Mouse (Mus musculus): ENCODE measurements around the gene Atm. TPM values are rescaled to one million over a fixed set of nuclear protein-coding genes. Genes with fewer than 3 reads are reported as not detected.

The Atm gene
- polyA plus RNA-seq, 1 experiment from 2014 or later, result 16.1 TPM

- no peaks in the 10 kb centered on the region for H3K27me3 ChIP-seq
- H3K4me1 ChIP-seq, result no peaks in the 10 kb centered on the region
- no peak overlapping the region for H3K27ac ChIP-seq
- H3K9me3 ChIP-seq (replicated peaks), result no peaks in the 10 kb centered on the region
- ATAC-seq, result no peak
- peaks cover 42% of the 10 kb centered on the region for H3K36me3 ChIP-seq (ENCODE audit: poor library complexity, severe bottlenecking)
- WGBS, result 80% methylated on average over 9 of the region's 9 CpGs
- H3K4me2 ChIP-seq, result no peak overlapping the region
- H3K4me3 ChIP-seq, result no peak overlapping the region
- no peak overlapping the region for H3K9ac ChIP-seq
Observed at GRCm38 (mm10) chr9:53472806-53473518, 63.6 kb downstream of the Atm start.

- no peak for ATAC-seq
- Histone ChIP-seq H3K4me3 (no peak overlapping the region), H3K4me2 (no peak overlapping the region), H3K9me3 (replicated peaks) (no peaks in the 10 kb centered on the region), H3K27ac (no peak overlapping the region), H3K27me3 (no peaks in the 10 kb centered on the region), H3K4me1 (no peaks in the 10 kb centered on the region), H3K9ac (no peak overlapping the region), H3K36me3 (ENCODE audit: poor library complexity, severe bottlenecking) (peaks cover 56% of the 10 kb centered on the region)
- WGBS, result 92% methylated on average over 2 of the region's 2 CpGs
Observed at GRCm38 (mm10) chr9:53452038-53452437, 84.5 kb downstream of the Atm start.

- Histone ChIP-seq H3K4me3 (no peak overlapping the region), H3K27ac (no peak overlapping the region), H3K4me2 (no peak overlapping the region), H3K9ac (no peak overlapping the region), H3K4me1 (no peaks in the 10 kb centered on the region), H3K36me3 (ENCODE audit: poor library complexity, severe bottlenecking) (peaks cover 54% of the 10 kb centered on the region), H3K9me3 (replicated peaks) (no peaks in the 10 kb centered on the region), H3K27me3 (no peaks in the 10 kb centered on the region)
- WGBS, result 92% methylated on average over 1 of the region's 1 CpGs
- ATAC-seq, result no peak
Observed at GRCm38 (mm10) chr9:53450609-53451008, 85.9 kb downstream of the Atm start.

GRCm38 (mm10) chr9:53435830-53436570 is 100.5 kb downstream of the Atm start:
- Histone ChIP-seq H3K9me3 (replicated peaks) (no peaks in the 10 kb centered on the region), H3K4me2 (no peak overlapping the region), H3K4me1 (no peaks in the 10 kb centered on the region), H3K9ac (no peak overlapping the region), H3K27me3 (no peaks in the 10 kb centered on the region), H3K4me3 (no peak overlapping the region), H3K27ac (no peak overlapping the region), H3K36me3 (ENCODE audit: poor library complexity, severe bottlenecking) (peaks cover 25% of the 10 kb centered on the region)
- WGBS, result 93% methylated on average over 14 of the region's 14 CpGs
- ATAC-seq, result no peak

- H3K9me3 ChIP-seq (replicated peaks), result no peaks in the 10 kb centered on the region
- H3K27me3 ChIP-seq, result no peaks in the 10 kb centered on the region
- H3K4me2 ChIP-seq, result no peak overlapping the region
- no peak overlapping the region for H3K4me3 ChIP-seq
- H3K4me1 ChIP-seq, result no peaks in the 10 kb centered on the region
- ATAC-seq, result no peak
- WGBS, result 82% methylated on average over 3 of the region's 3 CpGs
- H3K27ac ChIP-seq, result no peak overlapping the region
- H3K36me3 ChIP-seq (ENCODE audit: poor library complexity, severe bottlenecking), result no peaks in the 10 kb centered on the region
- no peak overlapping the region for H3K9ac ChIP-seq
Observed at GRCm38 (mm10) chr9:53427638-53428037, 108.9 kb downstream of the Atm start.

DNA sequence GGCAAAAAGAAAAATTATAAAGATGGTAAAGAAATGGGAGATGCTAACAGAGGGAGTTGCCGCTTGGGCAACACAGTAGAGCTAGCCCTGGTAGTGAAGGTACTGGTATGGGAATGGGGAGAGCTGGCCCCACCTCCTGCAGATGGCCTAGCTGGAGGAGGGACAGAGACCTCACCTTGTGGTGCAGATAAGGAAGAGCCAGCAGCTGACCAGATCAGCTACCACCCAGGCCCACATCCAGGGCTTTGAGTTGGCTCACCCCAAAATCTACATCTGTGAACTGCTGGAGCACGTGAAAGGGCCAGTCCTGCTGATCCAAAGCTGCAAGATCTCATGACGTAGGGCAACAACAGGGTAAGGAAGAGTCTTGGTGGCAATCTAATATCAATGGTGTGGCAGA is 109.8 kb downstream of the Atm start:
- H3K4me3 ChIP-seq, result no peak overlapping the region
- ATAC-seq, result no peak
- H3K4me1 ChIP-seq, result no peaks in the 10 kb centered on the region
- no peaks in the 10 kb centered on the region for H3K27me3 ChIP-seq
- WGBS, result 94% methylated on average over 3 of the region's 3 CpGs
- no peak overlapping the region for H3K27ac ChIP-seq
- H3K36me3 ChIP-seq (ENCODE audit: poor library complexity, severe bottlenecking), result no peaks in the 10 kb centered on the region
- H3K9ac ChIP-seq, result no peak overlapping the region
- no peak overlapping the region for H3K4me2 ChIP-seq
- H3K9me3 ChIP-seq (replicated peaks), result no peaks in the 10 kb centered on the region

DNA sequence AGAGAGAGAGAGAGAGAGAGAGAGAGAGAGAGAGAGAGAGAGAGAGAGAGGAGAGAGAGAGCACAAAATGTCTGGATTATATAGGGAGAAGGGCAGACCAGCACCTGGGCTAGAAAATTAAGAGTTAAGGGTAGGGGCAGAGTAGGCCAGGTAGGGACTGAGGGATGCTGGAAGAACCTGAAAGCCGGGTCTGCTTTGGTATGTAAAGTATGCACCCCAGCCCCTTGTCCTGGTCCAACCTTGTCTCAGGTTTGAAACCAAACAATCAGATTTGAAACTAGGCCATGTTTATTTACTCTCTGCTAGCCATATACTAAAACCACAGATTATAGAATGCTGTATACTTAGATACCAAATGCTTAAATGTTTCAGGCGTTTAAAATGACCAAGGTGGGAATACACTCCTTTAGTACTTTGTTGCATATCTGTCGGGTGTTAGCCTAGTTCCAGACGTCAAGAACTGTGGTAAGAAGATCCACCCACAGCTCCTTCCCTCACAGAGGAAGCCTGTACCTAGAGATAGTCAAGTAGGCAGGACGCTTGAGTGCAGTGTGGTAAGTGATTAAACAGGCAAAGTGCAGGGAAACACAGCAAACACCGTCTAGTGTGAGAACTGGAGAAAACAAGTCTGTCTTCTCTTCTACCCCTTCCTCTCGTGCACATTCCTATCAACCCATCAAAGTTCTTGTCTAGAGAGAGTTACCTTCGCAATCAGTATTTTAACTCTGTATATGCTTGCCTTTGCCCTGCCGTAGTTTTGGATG is 114.2 kb downstream of the Atm start:
- no peak overlapping the region for H3K9ac ChIP-seq
- no peaks in the 10 kb centered on the region for H3K9me3 ChIP-seq (replicated peaks)
- 80% methylated on average over 9 of the region's 9 CpGs for WGBS
- no peaks in the 10 kb centered on the region for H3K36me3 ChIP-seq (ENCODE audit: poor library complexity, severe bottlenecking)
- H3K4me3 ChIP-seq, result no peak overlapping the region
- H3K27me3 ChIP-seq, result no peaks in the 10 kb centered on the region
- no peaks in the 10 kb centered on the region for H3K4me1 ChIP-seq
- H3K4me2 ChIP-seq, result no peak overlapping the region
- ATAC-seq, result no peak
- H3K27ac ChIP-seq, result no peak overlapping the region

DNA sequence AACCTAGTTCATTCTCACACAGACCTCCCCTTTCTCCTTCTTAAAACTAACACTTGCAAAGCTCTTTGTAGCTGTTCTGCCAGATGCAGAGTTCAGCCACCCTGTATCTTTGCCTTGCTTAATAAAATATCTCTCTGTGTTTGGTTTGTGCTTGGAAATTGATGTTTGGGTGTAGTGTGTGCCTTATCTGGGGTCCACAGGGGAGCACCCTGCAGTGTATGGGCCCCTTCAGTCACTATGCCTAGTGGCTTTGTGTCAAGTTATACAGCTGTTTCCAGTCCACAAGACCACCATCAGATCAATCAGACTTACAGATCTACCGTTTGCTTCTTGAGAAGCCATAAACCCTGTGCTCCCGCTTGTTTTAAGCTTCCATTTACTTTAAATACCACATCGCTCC is 127.1 kb downstream of the Atm start:
- WGBS, result 95% methylated on average over 3 of the region's 3 CpGs
- no peaks in the 10 kb centered on the region for H3K36me3 ChIP-seq (ENCODE audit: poor library complexity, severe bottlenecking)
- no peak for ATAC-seq
- H3K27me3 ChIP-seq, result no peaks in the 10 kb centered on the region
- no peak overlapping the region for H3K4me2 ChIP-seq
- H3K4me1 ChIP-seq, result 0 out of 2 replicates have a peak, but pooled peaks cover 6% of the 10 kb centered on the region
- H3K27ac ChIP-seq, result no peak overlapping the region
- no peaks in the 10 kb centered on the region; the same call in 1 of the 2 replicates for H3K9me3 ChIP-seq (replicated peaks)
- no peak overlapping the region for H3K4me3 ChIP-seq
- H3K9ac ChIP-seq, result no peak overlapping the region

- Histone ChIP-seq H3K9ac (no peak overlapping the region), H3K9me3 (replicated peaks) (no peaks in the 10 kb centered on the region; the same call in 1 of the 2 replicates), H3K27ac (no peak overlapping the region), H3K36me3 (ENCODE audit: poor library complexity, severe bottlenecking) (no peaks in the 10 kb centered on the region), H3K27me3 (no peaks in the 10 kb centered on the region), H3K4me1 (0 out of 2 replicates have a peak, but pooled peaks cover 6% of the 10 kb centered on the region), H3K4me2 (no peak overlapping the region), H3K4me3 (no peak overlapping the region)
- WGBS, result 84% methylated on average over 2 of the region's 2 CpGs
- ATAC-seq, result no peak
Observed at GRCm38 (mm10) chr9:53408953-53409361, 127.6 kb downstream of the Atm start.

DNA sequence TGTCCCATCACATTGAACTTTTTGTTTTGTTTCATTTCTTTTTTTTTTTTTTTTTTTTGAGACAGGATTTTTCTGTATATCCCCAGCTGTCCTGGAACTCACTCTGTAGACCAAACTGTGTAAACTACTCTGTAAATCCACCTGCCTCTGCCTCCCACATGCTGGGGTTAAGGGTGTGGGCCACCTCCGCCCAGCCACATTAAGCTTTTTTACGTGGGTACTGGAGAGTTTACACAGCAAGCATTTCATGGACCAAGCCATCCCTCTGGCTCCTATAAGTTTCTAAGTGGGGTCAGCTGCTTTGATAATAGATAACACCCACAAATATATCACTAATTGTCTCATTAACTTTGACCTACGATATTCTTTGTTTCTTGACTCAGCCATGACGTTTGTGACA is 128.0 kb downstream of the Atm start:
- no peak for ATAC-seq
- Histone ChIP-seq H3K27me3 (no peaks in the 10 kb centered on the region), H3K36me3 (ENCODE audit: poor library complexity, severe bottlenecking) (no peaks in the 10 kb centered on the region), H3K27ac (no peak overlapping the region), H3K4me2 (no peak overlapping the region), H3K4me1 (0 out of 2 replicates have a peak, but pooled peaks cover 6% of the 10 kb centered on the region), H3K9ac (no peak overlapping the region), H3K9me3 (replicated peaks) (no peaks in the 10 kb centered on the region; the same call in 1 of the 2 replicates), H3K4me3 (no peak overlapping the region)
- WGBS, result 91% methylated on average over 4 of the region's 4 CpGs

DNA sequence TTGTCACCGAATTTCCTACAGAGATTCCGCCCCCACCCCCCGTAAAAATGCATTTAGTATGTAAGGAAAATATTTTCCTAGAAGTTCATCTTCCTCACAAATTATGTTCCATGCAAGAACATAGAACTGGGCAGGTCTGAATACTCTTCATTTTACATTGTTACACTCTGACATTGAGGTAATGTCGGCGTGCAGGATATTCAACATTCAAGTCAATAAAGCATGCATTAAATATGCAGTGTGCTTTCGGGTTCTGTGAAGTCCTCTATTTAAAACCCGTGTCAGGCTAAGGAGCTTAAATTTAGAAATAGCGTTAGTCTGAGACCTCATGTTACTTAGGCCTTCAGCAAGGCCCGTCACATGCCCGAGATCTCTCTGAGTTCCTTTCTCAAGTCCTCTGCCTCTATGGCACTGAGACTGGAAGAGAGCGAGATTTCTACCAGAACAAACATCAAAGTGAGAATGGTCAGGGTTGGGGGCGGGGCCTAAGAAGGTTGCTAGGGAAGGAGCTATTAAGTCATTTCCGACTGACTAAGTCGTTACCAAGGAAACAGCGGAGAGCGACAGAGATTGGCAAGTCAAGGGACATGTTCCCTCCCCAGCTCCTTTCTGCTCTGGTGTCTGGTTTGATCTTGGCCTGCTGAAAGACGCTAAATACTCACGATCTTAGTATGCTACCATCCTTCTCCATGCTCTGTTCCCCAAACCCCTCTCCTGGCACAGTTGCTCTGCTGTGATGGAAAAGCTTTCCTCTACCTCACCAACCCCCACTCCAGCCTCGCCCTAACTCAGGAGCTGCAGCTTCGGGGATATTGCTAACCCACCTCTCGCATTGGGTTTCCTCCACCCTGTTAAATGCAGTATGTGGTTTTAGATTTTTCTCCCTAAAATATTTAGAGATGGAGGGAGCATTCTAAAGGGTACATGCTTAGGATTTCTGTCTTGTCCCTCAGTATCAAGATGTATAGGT is 131.5 kb downstream of the Atm start:
- peaks cover 19% of the 10 kb centered on the region for H3K4me1 ChIP-seq
- H3K27ac ChIP-seq, result peak overlapping the region; percentile 52
- no peaks in the 10 kb centered on the region for H3K9me3 ChIP-seq (replicated peaks)
- no peaks in the 10 kb centered on the region for H3K27me3 ChIP-seq
- peak overlapping the region; percentile 32 for H3K4me3 ChIP-seq
- H3K9ac ChIP-seq, result peak overlapping the region; percentile 54
- H3K4me2 ChIP-seq, result peak overlapping the region; percentile 53
- no peaks in the 10 kb centered on the region for H3K36me3 ChIP-seq (ENCODE audit: poor library complexity, severe bottlenecking)
- 29% methylated on average over 21 of the region's 21 CpGs for WGBS
- peak; percentile 94 for ATAC-seq
